Mouse (Mus musculus) right cerebral cortex, postnatal 10 days (tissue): ENCODE measurements at regions not wholly inside any gene's neighbourhood (a gene's known extent, or its start where the extent isn't known, plus 50 kb on each side); places are given as distances from the start of the nearest gene placed in this dataset.

Source experiments
- DNase-seq, 2 experiments: peaks; one replicate each; pipeline ENCODE4 v3.0.0; 2021; ENCODE audit warnings: low spot score in 2 of 2

GRCm38 (mm10) chr19:26258677-26259076 lies 346.2 kb upstream of the Smarca2 start:
- DNase-seq, result no peak

GRCm38 (mm10) chr19:26261530-26261929 lies 343.3 kb upstream of the Smarca2 start:
- DNase-seq, result no peak

- DNase-seq, result no peak
These were observed 308.5 kb upstream of the Smarca2 start for GRCm38 (mm10) chr19:26296360-26296759.

GRCm38 (mm10) chr19:26308477-26309135 lies 296.2 kb upstream of the Smarca2 start:
- DNase-seq, result peak; percentile 62 to 79

GRCm38 (mm10) chr19:26318977-26319376 lies 285.9 kb upstream of the Smarca2 start:
- DNase-seq, result no peak

- DNase-seq, result no peak
These were observed 281.2 kb upstream of the Smarca2 start for GRCm38 (mm10) chr19:26323682-26324081.

GRCm38 (mm10) chr19:26339120-26339519 lies 265.7 kb upstream of the Smarca2 start:
- no peak for DNase-seq

GRCm38 (mm10) chr19:26340155-26340554 lies 264.7 kb upstream of the Smarca2 start:
- DNase-seq, result peak in 1 of 2 experiments; percentile 35

- DNase-seq, result no peak
These were observed 249.8 kb upstream of the Smarca2 start for GRCm38 (mm10) chr19:26355054-26355453.

- peak in 1 of 2 experiments; percentile 26 for DNase-seq
These were observed 220.9 kb upstream of the Smarca2 start for GRCm38 (mm10) chr19:26383961-26384381.

- peak in 1 of 2 experiments; percentile 12 for DNase-seq
These were observed 218.8 kb upstream of the Smarca2 start for GRCm38 (mm10) chr19:26386075-26386474.

GRCm38 (mm10) chr19:26412684-26413083 lies 192.2 kb upstream of the Smarca2 start:
- no peak for DNase-seq

- DNase-seq, result no peak
These were observed 190.3 kb upstream of the Smarca2 start for GRCm38 (mm10) chr19:26414476-26415024.

GRCm38 (mm10) chr19:26419781-26420180 lies 185.1 kb upstream of the Smarca2 start:
- no peak for DNase-seq

GRCm38 (mm10) chr19:26439163-26439562 lies 165.7 kb upstream of the Smarca2 start:
- no peak for DNase-seq

GRCm38 (mm10) chr19:26445309-26445708 lies 159.5 kb upstream of the Smarca2 start:
- DNase-seq, result no peak

GRCm38 (mm10) chr19:26447427-26448023 lies 157.3 kb upstream of the Smarca2 start:
- peak; percentile 33 to 55 for DNase-seq

GRCm38 (mm10) chr19:26461712-26462111 lies 143.1 kb upstream of the Smarca2 start:
- DNase-seq, result no peak

GRCm38 (mm10) chr19:26465228-26465627 lies 139.6 kb upstream of the Smarca2 start:
- DNase-seq, result peak in 1 of 2 experiments; percentile 38

- DNase-seq, result no peak
These were observed 138.6 kb upstream of the Smarca2 start for GRCm38 (mm10) chr19:26466244-26466643.

- peak; percentile 38 to 42 for DNase-seq
These were observed 137.6 kb upstream of the Smarca2 start for GRCm38 (mm10) chr19:26467179-26467651.

- DNase-seq, result no peak
These were observed 132.2 kb upstream of the Smarca2 start for GRCm38 (mm10) chr19:26472659-26473058.

GRCm38 (mm10) chr19:26473211-26473610 lies 131.6 kb upstream of the Smarca2 start:
- no peak for DNase-seq
